Mouse (Mus musculus) brown adipose tissue, adult 24 weeks (tissue): ENCODE data around the gene Folr2. TPM values are rescaled to one million over a fixed set of nuclear protein-coding genes. Genes with fewer than 3 reads are reported as not detected.
A peak's percentile ranks its signal among the peaks of the same experiment; 100 is the strongest.

Experiments used
- H3K27ac ChIP-seq: fragments of 200-500 bp; replicated peaks from 2 replicates; pipeline ENCODE4 v1.5.1; 2012; ENCODE audit warnings: low read depth, mild to moderate bottlenecking, low read length
- H3K4me1 ChIP-seq: fragments of 200-500 bp; 2 replicates; pipeline ENCODE4 v1.6.1; 2012; ENCODE audit warnings: low read length, mixed read lengths; ENCODE audit not compliant: control insufficient read depth, insufficient read depth, insufficient read length
- H3K4me3 ChIP-seq: fragments of 200-500 bp; 2 replicates; pipeline ENCODE4 v1.5.1; 2012; ENCODE audit warnings: low read depth, mild to moderate bottlenecking, low read length, moderate library complexity; ENCODE audit not compliant: insufficient read depth
- polyA plus RNA-seq: library from polyadenylated mRNA; stranded (reverse); fragments of >200 nt; gene quantifications from 2 replicates; pipeline ENCODE4 v1.2.4, GENCODE M21; 2012; ENCODE audit not compliant: missing spikeins, insufficient read depth, insufficient read length

Folr2 gene
- polyA plus RNA-seq, 1 experiment = 22.7 TPM

DNA sequence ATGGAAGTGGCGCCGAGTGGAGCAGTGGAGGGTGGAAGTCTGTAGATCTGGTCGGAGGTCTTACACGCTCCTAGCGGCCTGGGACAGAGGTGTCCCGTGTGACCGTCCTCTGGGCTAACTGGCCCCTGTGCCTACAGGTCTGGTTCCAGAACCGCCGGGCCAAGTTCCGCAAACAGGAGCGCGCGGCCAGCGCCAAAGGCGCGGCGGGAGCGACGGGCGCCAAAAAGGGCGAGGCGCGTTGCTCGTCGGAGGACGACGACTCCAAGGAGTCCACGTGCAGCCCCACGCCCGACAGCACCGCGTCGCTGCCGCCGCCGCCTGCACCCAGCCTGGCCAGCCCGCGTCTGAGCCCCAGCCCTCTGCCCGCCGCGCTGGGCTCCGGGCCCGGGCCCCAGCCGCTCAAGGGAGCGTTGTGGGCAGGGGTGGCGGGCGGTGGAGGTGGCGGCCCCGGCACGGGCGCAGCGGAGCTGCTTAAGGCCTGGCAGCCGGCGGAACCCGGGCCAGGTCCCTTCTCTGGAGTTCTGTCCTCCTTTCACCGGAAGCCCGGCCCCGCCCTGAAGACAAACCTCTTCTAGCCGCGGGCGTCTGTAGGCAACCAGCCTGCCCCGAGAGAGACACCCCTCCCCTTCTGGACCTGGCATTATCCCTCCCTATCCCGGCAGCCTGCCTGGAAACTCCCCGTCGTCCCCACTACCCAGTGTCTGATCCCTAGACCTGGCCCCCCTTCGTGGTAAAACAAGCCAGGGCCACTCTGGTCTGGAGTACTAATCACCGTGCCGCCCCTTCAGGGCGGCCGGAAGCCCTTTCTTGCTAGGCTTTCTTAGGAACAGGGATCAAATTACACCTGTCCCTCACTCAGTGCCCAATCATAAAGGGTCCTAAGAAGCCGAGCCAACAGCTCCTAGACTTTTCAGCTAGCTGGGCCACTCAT is 35.2 kb downstream of the Folr2 start:
- H3K27ac ChIP-seq = no peak overlapping the region
- H3K4me3 ChIP-seq = peak overlapping the region; percentile 51
- 0 out of 2 replicates have a peak, but pooled peaks cover 2% of the 10 kb centered on the region for H3K4me1 ChIP-seq

DNA sequence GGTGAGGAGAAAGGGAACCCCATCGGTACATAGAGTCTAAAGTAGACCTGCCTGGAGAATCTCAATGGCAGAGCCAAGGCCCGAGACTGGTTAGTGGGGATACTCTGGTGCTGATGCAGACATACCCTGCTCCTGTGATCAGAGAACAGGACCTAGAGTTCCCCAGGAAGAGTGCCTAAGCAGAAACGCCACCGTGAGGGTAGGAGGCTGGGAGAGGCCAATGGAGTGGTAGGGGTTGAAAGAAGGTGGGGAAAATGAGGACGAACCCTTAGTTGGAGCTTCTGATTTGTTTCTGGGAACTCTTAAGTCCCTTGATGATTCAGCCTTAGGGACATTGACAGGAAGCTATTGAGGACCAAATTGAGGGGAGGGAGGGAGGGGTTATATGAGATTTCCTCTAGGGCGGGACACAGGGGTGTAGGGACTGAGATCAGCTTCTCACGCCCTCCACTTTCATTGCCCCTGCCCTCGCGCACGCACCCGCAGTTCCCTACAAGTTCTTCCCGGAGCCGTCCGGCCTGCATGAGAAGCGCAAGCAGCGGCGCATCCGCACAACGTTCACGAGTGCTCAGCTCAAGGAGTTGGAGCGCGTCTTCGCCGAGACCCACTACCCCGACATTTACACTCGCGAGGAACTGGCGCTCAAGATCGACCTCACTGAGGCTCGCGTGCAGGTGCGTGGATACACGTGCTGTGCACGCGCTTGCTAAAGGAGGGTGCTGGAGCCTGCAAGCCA is 36.5 kb downstream of the Folr2 start:
- H3K27ac ChIP-seq = no peak overlapping the region
- peak overlapping the region; percentile 51 for H3K4me3 ChIP-seq

DNA sequence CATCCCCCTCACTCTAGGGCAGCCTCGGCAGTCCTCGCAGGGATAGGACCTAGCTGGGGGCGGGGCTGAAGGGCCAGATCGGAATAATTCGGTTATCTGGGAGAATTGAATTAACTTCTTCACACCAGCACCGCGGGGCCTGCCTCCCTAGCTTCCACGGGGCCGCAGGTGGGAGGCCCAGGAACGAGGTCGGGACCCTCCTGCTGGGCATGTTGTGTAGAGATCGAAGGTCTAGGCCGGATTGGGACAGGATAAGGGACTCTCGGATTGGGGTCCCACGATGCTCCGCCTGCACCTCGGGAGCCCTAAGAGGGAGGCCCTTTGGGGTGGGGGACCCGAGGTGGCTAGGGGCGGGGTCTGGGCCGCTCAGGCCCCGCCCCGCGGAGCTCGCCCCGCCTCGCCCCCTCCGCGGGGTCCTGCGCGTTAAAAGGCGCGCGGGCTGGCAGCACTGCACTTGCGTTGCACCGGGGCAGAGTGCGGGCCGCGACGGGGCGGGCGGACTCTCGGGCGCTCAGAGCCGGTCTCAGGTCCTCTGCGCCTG is 39.1 kb downstream of the Folr2 start, which contains the start of gene Phox2a:
Phox2a (plus strand) TSS at position 453 of the 541 bp plus-strand sequence.
- Histone ChIP-seq H3K4me1 (0 out of 2 replicates have a peak, but pooled peaks cover 2% of the 10 kb centered on the region), H3K27ac (no peak within 1 kb of the TSS), H3K4me3 (no peak within 1 kb of the TSS)

More for the DNA sequence above, 36.5 kb downstream of the Folr2 start:
- H3K4me1 ChIP-seq = 0 out of 2 replicates have a peak, but pooled peaks cover 2% of the 10 kb centered on the region

Other genes with a start within 250 kb of the Folr2 start
- 103 and 129 TPM in 2 replicates for gene Clpb, start 193.6 kb downstream of the Folr2 start, polyA plus RNA-seq
- gene Phox2a, start 38.9 kb downstream of the Folr2 start, polyA plus RNA-seq = not detected in 2 replicates
- gene Inppl1, start 19.0 kb downstream of the Folr2 start, polyA plus RNA-seq = 34.7 and 48.3 TPM in 2 replicates
- 36.9 and 39.2 TPM in 2 replicates for gene Anapc15, start 6.5 kb upstream of the Folr2 start, polyA plus RNA-seq
- gene Folr1, start 13.6 kb upstream of the Folr2 start, polyA plus RNA-seq = not detected in 2 replicates
- 169 and 170 TPM in 2 replicates for gene Lamtor1, start 48.7 kb upstream of the Folr2 start, polyA plus RNA-seq
- not detected in 2 replicates for gene Tomt, start 49.2 kb upstream of the Folr2 start, polyA plus RNA-seq
- gene Lrrc51, start 76.7 kb upstream of the Folr2 start, polyA plus RNA-seq = 9.6 and 25.0 TPM in 2 replicates
- gene Numa1, start 76.9 kb upstream of the Folr2 start, polyA plus RNA-seq = 55.8 and 74.0 TPM in 2 replicates
- 9.8 and 12.0 TPM in 2 replicates for gene Il18bp, start 161.5 kb upstream of the Folr2 start, polyA plus RNA-seq
- 14.8 and 17.2 TPM in 2 replicates for gene Rnf121, start 208.3 kb upstream of the Folr2 start, polyA plus RNA-seq
- 7.8 and 10.0 TPM in 2 replicates for gene Xndc1, start 208.3 kb upstream of the Folr2 start, polyA plus RNA-seq
- 0.32 TPM in 1 of 2 replicates, not detected in the other for gene Xntrpc, start 208.5 kb upstream of the Folr2 start, polyA plus RNA-seq
- gene Trpc2, start 225.9 kb upstream of the Folr2 start, polyA plus RNA-seq = 0.54 TPM in 1 of 2 replicates, not detected in the other
- gene Art1, start 244.5 kb upstream of the Folr2 start, polyA plus RNA-seq = 4.8 and 7.6 TPM in 2 replicates